Mouse (Mus musculus) myocyte (in vitro differentiated cells): ENCODE data around the gene Als2. TPM values are rescaled to one million over a fixed set of nuclear protein-coding genes. Genes with fewer than 3 reads are reported as not detected.

Source experiments
- H3K27me3 ChIP-seq: one replicate; pipeline ENCODE4 v1.6.1; 2011; ENCODE audit not compliant: control insufficient read depth, insufficient read depth, insufficient read length
- H3K36me3 ChIP-seq: one replicate; pipeline ENCODE4 v1.6.1; 2011; ENCODE audit not compliant: control insufficient read depth, insufficient read depth
- H3K4me2 ChIP-seq: one replicate; pipeline ENCODE4 v1.6.1; 2011; ENCODE audit warnings: low read depth, control low read depth
- H3K4me3 ChIP-seq: one replicate; pipeline ENCODE4 v1.5.1; 2011; ENCODE audit warnings: mild to moderate bottlenecking, control low read depth, moderate library complexity
- H3K79me2 ChIP-seq: one replicate; pipeline ENCODE4 v1.6.1; 2011; ENCODE audit not compliant: control insufficient read depth, insufficient read depth
- H3ac ChIP-seq: one replicate; pipeline ENCODE4 v1.6.1; 2011; ENCODE audit not compliant: control insufficient read depth, insufficient read length
- CEBPB ChIP-seq: IDR thresholded peaks from 2 replicates; pipeline ENCODE4 v1.6.1; 2011; ENCODE audit warnings: mild to moderate bottlenecking, moderate library complexity; ENCODE audit not compliant: poor library complexity, insufficient read depth, severe bottlenecking
- E2F4 ChIP-seq: IDR thresholded peaks from one replicate; pipeline ENCODE4 v1.6.1; 2011; ENCODE audit warnings: mild to moderate bottlenecking, control low read depth, moderate library complexity; ENCODE audit not compliant: insufficient read depth
- MAX ChIP-seq: IDR thresholded peaks from one replicate; pipeline ENCODE4 v1.6.1; 2011; ENCODE audit warnings: low read depth, mild to moderate bottlenecking, control low read depth
- MYOD1 ChIP-seq, 3 experiments: IDR thresholded peaks; one replicate each; pipeline ENCODE4 v1.6.1; 2011; ENCODE audit warnings: control low read depth in 2 of 3, low read depth in 2 of 3, mild to moderate bottlenecking in 2 of 3, moderate library complexity in 1 of 3; ENCODE audit not compliant: insufficient read length in 2 of 3, control insufficient read depth in 1 of 3
- MYOG ChIP-seq, 3 experiments: IDR thresholded peaks; one replicate each; pipeline ENCODE4 v1.6.1; 2011; ENCODE audit warnings: control low read depth in 2 of 3, low read depth in 2 of 3, mild to moderate bottlenecking in 2 of 3; ENCODE audit not compliant: insufficient read length in 2 of 3, control insufficient read depth in 1 of 3, insufficient read depth in 1 of 3
- POLR2A ChIP-seq: IDR thresholded peaks from one replicate; pipeline ENCODE4 v1.6.1; 2011; ENCODE audit warnings: low read depth, mild to moderate bottlenecking, control low read depth, moderate library complexity; ENCODE audit not compliant: insufficient read length
- POLR2AphosphoS2 ChIP-seq: IDR thresholded peaks from one replicate; pipeline ENCODE4 v1.6.1; 2011; ENCODE audit warnings: low read depth, control low read depth; ENCODE audit not compliant: insufficient read length
- REST ChIP-seq: IDR thresholded peaks from one replicate; pipeline ENCODE4 v1.6.1; 2011; ENCODE audit warnings: mild to moderate bottlenecking, control low read depth, moderate library complexity; ENCODE audit not compliant: insufficient read depth, insufficient read length
- SRF ChIP-seq: IDR thresholded peaks from one replicate; pipeline ENCODE4 v1.6.1; 2011; ENCODE audit warnings: low read depth; ENCODE audit not compliant: control insufficient read depth, insufficient read length
- TCF12 ChIP-seq: IDR thresholded peaks from one replicate; pipeline ENCODE4 v1.6.1; 2011; ENCODE audit warnings: mild to moderate bottlenecking, control low read depth; ENCODE audit not compliant: poor library complexity, insufficient read depth, severe bottlenecking
- TCF3 ChIP-seq: IDR thresholded peaks from one replicate; pipeline ENCODE4 v1.6.1; 2011; ENCODE audit warnings: low read depth, control low read depth; ENCODE audit not compliant: insufficient read length
- USF1 ChIP-seq: IDR thresholded peaks from one replicate; pipeline ENCODE4 v1.6.1; 2011; ENCODE audit warnings: low read depth, mild to moderate bottlenecking, control low read depth, moderate library complexity
- polyA plus RNA-seq: library from polyadenylated mRNA; unstranded; fragments of >200 nt; fragmentation: generic; extraction: Trizol; gene quantifications from one replicate; pipeline ENCODE4 v1.2.1, GENCODE M21; 2012; ENCODE audit warnings: missing spikeins

Als2 gene
- polyA plus RNA-seq, 1 experiment, result 7.8 TPM

DNA sequence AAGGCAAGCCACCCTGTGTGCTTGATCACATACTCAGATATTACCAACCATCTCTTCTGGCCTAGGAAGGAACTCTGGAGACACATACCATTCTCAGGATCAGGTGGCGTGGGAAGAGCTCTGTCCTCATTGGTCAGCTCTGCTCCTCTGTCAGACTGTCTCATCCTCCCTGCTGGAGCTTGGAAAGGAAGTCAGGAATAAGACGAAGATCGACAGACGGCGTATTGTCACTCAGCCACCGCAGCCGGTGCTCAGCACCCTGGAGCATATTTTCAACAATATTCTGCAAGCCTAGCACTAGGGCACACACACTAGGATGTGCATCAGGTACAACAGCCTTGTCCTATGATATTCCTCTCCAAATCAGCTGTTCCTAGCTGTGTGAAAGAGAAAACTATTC is 78.5 kb downstream of the Als2 start:
- Histone ChIP-seq H3K27me3 (no peaks in the 10 kb centered on the region), H3ac (no peak overlapping the region), H3K4me3 (no peak overlapping the region), H3K4me2 (no peak overlapping the region), H3K36me3 (no peaks in the 10 kb centered on the region), H3K79me2 (no peaks in the 10 kb centered on the region)
- TF ChIP-seq USF1, result no peak
- no peak for TF ChIP-seq POLR2AphosphoS2
- no peak for TF ChIP-seq E2F4
- no peak for TF ChIP-seq MYOD1 (IDR thresholded peaks at IDR 0.05; ENCODE audit: control insufficient read depth in 1 of 3, insufficient read length in 2 of 3, low read depth in 2 of 3)
- no peak for TF ChIP-seq CEBPB
- TF ChIP-seq MAX, result no peak
- TF ChIP-seq REST, result no peak
- TF ChIP-seq TCF12, result no peak
- no peak for TF ChIP-seq MYOG (IDR thresholded peaks at IDR 0.05; ENCODE audit: control insufficient read depth in 1 of 3, insufficient read depth in 1 of 3, insufficient read length in 2 of 3, low read depth in 2 of 3)
- TF ChIP-seq TCF3, result no peak
- TF ChIP-seq POLR2A, result no peak
- TF ChIP-seq SRF, result no peak

DNA sequence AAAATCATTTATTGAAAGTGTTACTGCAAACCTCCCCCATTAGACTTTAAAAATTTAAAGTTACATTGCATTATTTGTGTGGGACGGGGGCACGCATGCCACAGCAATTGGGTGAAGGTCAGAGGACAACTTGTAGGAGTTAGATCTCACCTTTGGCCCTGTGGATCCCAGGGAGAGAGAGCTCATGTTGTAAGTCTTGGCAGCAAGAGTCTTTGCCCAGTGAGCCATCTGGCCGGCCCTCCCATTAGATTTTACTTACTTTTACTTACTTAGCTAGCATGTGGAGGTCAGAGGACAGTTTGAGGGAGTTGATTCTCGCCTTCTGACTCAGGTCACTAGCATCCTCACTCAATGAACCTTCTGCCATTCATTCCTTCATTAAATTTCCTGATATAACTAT is 79.2 kb downstream of the Als2 start:
- H3K4me3 ChIP-seq, result no peak overlapping the region

GRCm38 (mm10) chr1:59152346-59152745 is 84.7 kb downstream of the Als2 start:
- Histone ChIP-seq H3K4me3 (no peak overlapping the region), H3K79me2 (no peaks in the 10 kb centered on the region), H3K27me3 (no peaks in the 10 kb centered on the region), H3ac (no peak overlapping the region), H3K4me2 (no peak overlapping the region), H3K36me3 (no peaks in the 10 kb centered on the region)
- no peak for TF ChIP-seq USF1
- TF ChIP-seq TCF12, result no peak
- TF ChIP-seq MYOG (IDR thresholded peaks at IDR 0.05; ENCODE audit: control insufficient read depth in 1 of 3, insufficient read depth in 1 of 3, insufficient read length in 2 of 3, low read depth in 2 of 3), result no peak
- no peak for TF ChIP-seq MAX
- TF ChIP-seq SRF, result no peak
- TF ChIP-seq POLR2AphosphoS2, result no peak
- TF ChIP-seq E2F4, result no peak
- no peak for TF ChIP-seq TCF3

More for the DNA sequence above, 79.2 kb downstream of the Als2 start:
- Histone ChIP-seq H3K4me2 (no peak overlapping the region), H3K79me2 (no peaks in the 10 kb centered on the region), H3K27me3 (no peaks in the 10 kb centered on the region), H3ac (no peak overlapping the region), H3K36me3 (no peaks in the 10 kb centered on the region)
- TF ChIP-seq MYOD1 (IDR thresholded peaks at IDR 0.05; ENCODE audit: control insufficient read depth in 1 of 3, insufficient read length in 2 of 3, low read depth in 2 of 3) (no peak), MYOG (IDR thresholded peaks at IDR 0.05; ENCODE audit: control insufficient read depth in 1 of 3, insufficient read depth in 1 of 3, insufficient read length in 2 of 3, low read depth in 2 of 3) (no peak), CEBPB (no peak), MAX (no peak), USF1 (no peak), REST (no peak), SRF (no peak), E2F4 (no peak), POLR2A (no peak), TCF12 (no peak)

GRCm38 (mm10) chr1:59150542-59150941 is 86.5 kb downstream of the Als2 start:
- Histone ChIP-seq H3K27me3 (no peaks in the 10 kb centered on the region), H3K79me2 (no peaks in the 10 kb centered on the region), H3K36me3 (no peaks in the 10 kb centered on the region), H3K4me3 (no peak overlapping the region), H3ac (no peak overlapping the region), H3K4me2 (no peak overlapping the region)
- TF ChIP-seq MAX (no peak), CEBPB (no peak), USF1 (no peak), POLR2AphosphoS2 (no peak), TCF12 (no peak), TCF3 (no peak), E2F4 (no peak), POLR2A (no peak), REST (no peak), SRF (no peak), MYOD1 (IDR thresholded peaks at IDR 0.05; ENCODE audit: control insufficient read depth in 1 of 3, insufficient read length in 2 of 3, low read depth in 2 of 3) (no peak), MYOG (IDR thresholded peaks at IDR 0.05; ENCODE audit: control insufficient read depth in 1 of 3, insufficient read depth in 1 of 3, insufficient read length in 2 of 3, low read depth in 2 of 3) (no peak)

- Histone ChIP-seq H3K79me2 (no peaks in the 10 kb centered on the region), H3K4me3 (no peak overlapping the region), H3ac (no peak overlapping the region), H3K36me3 (no peaks in the 10 kb centered on the region), H3K4me2 (no peak overlapping the region), H3K27me3 (no peaks in the 10 kb centered on the region)
- no peak for TF ChIP-seq MAX
- no peak for TF ChIP-seq MYOD1 (IDR thresholded peaks at IDR 0.05; ENCODE audit: control insufficient read depth in 1 of 3, insufficient read length in 2 of 3, low read depth in 2 of 3)
- no peak for TF ChIP-seq MYOG (IDR thresholded peaks at IDR 0.05; ENCODE audit: control insufficient read depth in 1 of 3, insufficient read depth in 1 of 3, insufficient read length in 2 of 3, low read depth in 2 of 3)
- TF ChIP-seq TCF3, result no peak
- TF ChIP-seq CEBPB, result no peak
- TF ChIP-seq TCF12, result no peak
- TF ChIP-seq POLR2A, result no peak
- TF ChIP-seq E2F4, result no peak
- TF ChIP-seq USF1, result no peak
- TF ChIP-seq REST, result no peak
- no peak for TF ChIP-seq POLR2AphosphoS2
- TF ChIP-seq SRF, result no peak
Observed at GRCm38 (mm10) chr1:59144543-59144942, 92.5 kb downstream of the Als2 start.
